Mouse (Mus musculus) midbrain, embryonic 16.5 days (tissue): Measurements from ENCODE around the gene Zswim1. TPM values are rescaled to one million over a fixed set of nuclear protein-coding genes. Genes with fewer than 3 reads are reported as not detected.

Experiments used
- ATAC-seq: fragments of 200-750 bp; cut with Nextera tagmentation; 2 replicates; pipeline ENCODE4 v1.8.0; 2017; ENCODE audit warnings: moderate TSS enrichment
- H3K27ac ChIP-seq: fragments of 300-500 bp; sonication (generic); 2 replicates; pipeline ENCODE4 v1.5.1; 2014; ENCODE audit warnings: mild to moderate bottlenecking, low read length, mixed read lengths
- H3K27me3 ChIP-seq: fragments of 300-500 bp; sonication (generic); 2 replicates; pipeline ENCODE4 v1.6.1; 2014; ENCODE audit warnings: low read depth, low read length, mixed read lengths; ENCODE audit not compliant: control insufficient read depth, insufficient read depth
- H3K36me3 ChIP-seq: fragments of 300-500 bp; sonication (generic); 2 replicates; pipeline ENCODE4 v1.6.1; 2014; ENCODE audit warnings: mild to moderate bottlenecking, low read length, moderate library complexity, mixed read lengths; ENCODE audit not compliant: control insufficient read depth, insufficient read depth
- H3K4me1 ChIP-seq: fragments of 300-500 bp; sonication (generic); 2 replicates; pipeline ENCODE4 v1.6.1; 2014; ENCODE audit warnings: mild to moderate bottlenecking, low read length, mixed read lengths; ENCODE audit not compliant: control insufficient read depth, insufficient read depth
- H3K4me2 ChIP-seq: fragments of 300-500 bp; sonication (generic); 2 replicates; pipeline ENCODE4 v1.6.1; 2014; ENCODE audit warnings: mild to moderate bottlenecking, low read length, mixed read lengths
- H3K4me3 ChIP-seq: fragments of 300-500 bp; sonication (generic); 2 replicates; pipeline ENCODE4 v1.5.1; 2014; ENCODE audit warnings: low read depth, mild to moderate bottlenecking, low read length, moderate library complexity, mixed read lengths
- H3K9ac ChIP-seq: fragments of 300-500 bp; sonication (generic); 2 replicates; pipeline ENCODE4 v1.6.1; 2014; ENCODE audit warnings: low read depth, low read length, mixed read lengths
- H3K9me3 ChIP-seq: fragments of 300-500 bp; sonication (generic); replicated peaks from 2 replicates; pipeline ENCODE4 v1.6.1; 2014; ENCODE audit warnings: mild to moderate bottlenecking, low read length, mixed read lengths; ENCODE audit not compliant: control insufficient read depth, poor library complexity, severe bottlenecking
- WGBS: fragments of 180-500 bp; shearing (Covaris S2); extraction: QIAGEN DNeasy Blood & Tissue Kit; methylation state at CpG from one replicate; pipeline ENCODE4 v1.1.7; 2014; 5-methylcytosine and 5-hydroxymethylcytosine counted together
- polyA plus RNA-seq: library from polyadenylated mRNA; unstranded; fragments of >200 nt; fragmentation: Nextera tagmentation; extraction: Ambion mirVana; gene quantifications from 2 replicates; pipeline ENCODE4 v1.2.1, GENCODE M21; 2015

Zswim1 gene
- polyA plus RNA-seq = 29.5 and 29.9 TPM in 2 replicates

- peak; percentile 99 for ATAC-seq
- Histone ChIP-seq H3K27me3 (no peaks in the 10 kb centered on the region), H3K27ac (peak within 1 kb of the TSS; percentile 95), H3K4me1 (peaks cover 14% of the 10 kb centered on the region), H3K4me3 (peak within 1 kb of the TSS; percentile 69), H3K4me2 (peak within 1 kb of the TSS; percentile 61), H3K9me3 (no peaks in the 10 kb centered on the region), H3K9ac (peak within 1 kb of the TSS; percentile 87), H3K36me3 (peaks cover 30% of the 10 kb centered on the region)
- 1% methylated on average over 32 of the region's 32 CpGs for WGBS
Measured at GRCm38 (mm10) chr2:164822636-164823165, at the start of gene Zswim1. TSS of gene Zswim1 (plus strand) at chr2:164822686.

DNA sequence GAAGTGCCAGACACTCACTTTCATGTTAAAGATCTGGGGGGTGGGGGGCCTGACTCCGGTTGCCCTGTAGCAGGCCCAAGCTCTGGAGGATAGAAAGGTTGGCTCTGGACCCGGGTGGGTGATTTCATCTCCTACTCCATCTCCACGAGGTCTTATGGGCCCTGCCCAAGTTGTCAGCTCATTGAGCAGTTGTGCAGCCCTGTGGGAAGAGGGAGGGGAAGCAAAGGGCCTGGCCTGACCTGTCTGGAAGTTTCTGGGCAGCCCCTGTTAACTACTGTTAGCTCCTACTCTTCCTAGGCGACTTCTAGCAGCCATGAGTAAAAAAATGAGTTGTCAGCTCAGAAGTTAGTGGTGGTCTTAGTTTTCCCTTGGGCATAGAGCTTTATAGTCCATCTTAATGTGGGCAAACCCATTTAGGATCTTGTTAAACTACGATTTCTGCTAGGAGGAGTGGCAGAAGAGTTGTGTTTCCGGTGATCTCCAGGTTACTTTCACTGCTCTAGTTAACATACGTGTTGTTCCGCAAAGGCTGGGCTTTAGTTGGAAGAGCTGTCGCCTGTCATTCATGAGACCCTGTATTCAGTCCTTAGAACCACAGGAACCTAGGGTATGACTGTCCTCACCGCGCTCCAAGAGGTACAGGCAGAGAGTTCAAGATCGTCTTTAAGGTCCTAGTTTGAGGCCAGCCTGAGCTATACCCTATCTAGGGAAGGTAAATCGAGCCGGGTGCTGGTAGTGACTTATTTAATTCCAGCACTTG, 49.1 kb upstream of the Zswim1 start:
- Histone ChIP-seq H3K4me1 (peaks cover 7% of the 10 kb centered on the region), H3K9ac (no peak overlapping the region), H3K9me3 (no peaks in the 10 kb centered on the region), H3K27me3 (no peaks in the 10 kb centered on the region), H3K4me3 (no peak overlapping the region), H3K36me3 (no peaks in the 10 kb centered on the region), H3K27ac (no peak overlapping the region), H3K4me2 (no peak overlapping the region)
- ATAC-seq = no peak
- 82% methylated on average over 14 of the region's 14 CpGs for WGBS

- H3K4me3 ChIP-seq = no peak overlapping the region
- no peak overlapping the region for H3K4me2 ChIP-seq
- no peak for ATAC-seq
- no peaks in the 10 kb centered on the region for H3K9me3 ChIP-seq
- no peaks in the 10 kb centered on the region for H3K27me3 ChIP-seq
- H3K27ac ChIP-seq = no peak overlapping the region
- H3K4me1 ChIP-seq = peaks cover 7% of the 10 kb centered on the region
- no peak overlapping the region for H3K9ac ChIP-seq
- 75% methylated on average over 5 of the region's 5 CpGs for WGBS
- no peaks in the 10 kb centered on the region for H3K36me3 ChIP-seq
Measured at GRCm38 (mm10) chr2:164773989-164774364, 48.5 kb upstream of the Zswim1 start.

DNA sequence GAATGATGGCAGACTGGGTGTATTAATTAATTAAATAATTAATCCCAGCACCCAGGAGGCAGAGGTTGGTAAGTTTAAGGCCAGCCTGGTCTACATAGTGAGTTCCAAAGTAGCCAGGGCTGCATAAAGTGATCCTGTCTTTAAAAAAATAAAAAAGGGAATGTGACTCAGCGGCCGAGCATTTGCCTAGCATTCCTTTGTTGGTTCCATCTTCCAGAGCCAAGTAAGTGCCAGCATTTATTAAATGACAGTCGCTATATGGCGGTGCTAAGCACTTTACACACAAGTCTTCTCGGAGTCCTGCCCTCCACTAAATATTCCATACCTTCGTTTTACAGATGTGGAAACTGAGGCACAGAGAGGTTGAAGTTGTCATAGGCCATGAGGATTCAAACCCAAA, 46.4 kb upstream of the Zswim1 start:
- Histone ChIP-seq H3K36me3 (no peaks in the 10 kb centered on the region), H3K4me2 (no peak overlapping the region), H3K4me3 (no peak overlapping the region), H3K27me3 (no peaks in the 10 kb centered on the region), H3K9me3 (no peaks in the 10 kb centered on the region), H3K4me1 (no peaks in the 10 kb centered on the region), H3K27ac (no peak overlapping the region), H3K9ac (no peak overlapping the region)
- WGBS = 85% methylated on average over 6 of the region's 6 CpGs
- no peak for ATAC-seq

GRCm38 (mm10) chr2:164776801-164777200, 45.7 kb upstream of the Zswim1 start:
- H3K4me3 ChIP-seq = no peak overlapping the region
- WGBS = 76% methylated on average over 17 of the region's 17 CpGs
- ATAC-seq = no peak

GRCm38 (mm10) chr2:164777246-164778014, 45.1 kb upstream of the Zswim1 start:
- no peak overlapping the region for H3K9ac ChIP-seq
- 82% methylated on average over 30 of the region's 30 CpGs for WGBS
- no peak for ATAC-seq

More at GRCm38 (mm10) chr2:164776801-164777200, 45.7 kb upstream of the Zswim1 start:
- Histone ChIP-seq H3K36me3 (no peaks in the 10 kb centered on the region), H3K27me3 (no peaks in the 10 kb centered on the region), H3K9me3 (no peaks in the 10 kb centered on the region), H3K4me2 (no peak overlapping the region), H3K27ac (no peak overlapping the region), H3K4me1 (no peaks in the 10 kb centered on the region), H3K9ac (no peak overlapping the region)

GRCm38 (mm10) chr2:164778015-164778287, 44.5 kb upstream of the Zswim1 start:
- Histone ChIP-seq H3K27ac (no peak overlapping the region), H3K4me1 (no peaks in the 10 kb centered on the region), H3K9ac (no peak overlapping the region), H3K4me2 (no peak overlapping the region), H3K4me3 (no peak overlapping the region), H3K36me3 (no peaks in the 10 kb centered on the region), H3K27me3 (no peaks in the 10 kb centered on the region), H3K9me3 (no peaks in the 10 kb centered on the region)
- WGBS = 92% methylated on average over 11 of the region's 11 CpGs
- no peak for ATAC-seq

More at GRCm38 (mm10) chr2:164777246-164778014, 45.1 kb upstream of the Zswim1 start:
- H3K4me3 ChIP-seq = no peak overlapping the region
- H3K9me3 ChIP-seq = no peaks in the 10 kb centered on the region
- H3K4me1 ChIP-seq = no peaks in the 10 kb centered on the region
- no peak overlapping the region for H3K27ac ChIP-seq
- no peaks in the 10 kb centered on the region for H3K36me3 ChIP-seq
- H3K4me2 ChIP-seq = no peak overlapping the region
- no peaks in the 10 kb centered on the region for H3K27me3 ChIP-seq

DNA sequence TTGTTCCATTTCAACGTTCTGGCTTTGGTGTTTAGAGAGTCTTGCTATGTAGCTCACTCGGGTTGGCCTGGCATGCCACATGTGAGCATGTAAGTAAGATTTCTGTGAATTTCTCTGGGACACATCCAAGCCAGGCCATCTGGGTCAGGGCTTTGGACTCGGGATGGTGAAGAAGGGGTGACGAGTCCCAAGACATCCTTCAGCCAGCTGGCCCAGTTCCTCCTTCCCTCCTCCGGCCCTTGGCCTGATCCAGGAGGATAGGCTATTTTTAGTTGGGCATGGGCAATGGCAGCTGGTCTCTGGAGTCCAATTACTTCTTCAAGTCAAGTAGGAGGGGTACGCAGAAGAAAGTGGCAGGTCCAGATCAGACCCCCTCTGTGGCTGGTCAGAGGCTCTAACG, 43.7 kb upstream of the Zswim1 start:
- no peaks in the 10 kb centered on the region for H3K9me3 ChIP-seq
- no peak for ATAC-seq
- H3K4me3 ChIP-seq = no peak overlapping the region
- no peaks in the 10 kb centered on the region for H3K27me3 ChIP-seq
- no peak overlapping the region for H3K4me2 ChIP-seq
- 87% methylated on average over 7 of the region's 7 CpGs for WGBS
- no peak overlapping the region for H3K27ac ChIP-seq
- H3K9ac ChIP-seq = no peak overlapping the region
- no peaks in the 10 kb centered on the region for H3K36me3 ChIP-seq
- H3K4me1 ChIP-seq = no peaks in the 10 kb centered on the region

GRCm38 (mm10) chr2:164779481-164780086, 42.9 kb upstream of the Zswim1 start, which contains the start of gene Tnnc2:
TSS of gene Tnnc2 (minus strand) at chr2:164779967.
- no peaks in the 10 kb centered on the region for H3K27me3 ChIP-seq
- H3K27ac ChIP-seq = no peak within 1 kb of the TSS
- no peak within 1 kb of the TSS for H3K9ac ChIP-seq
- no peak within 1 kb of the TSS for H3K4me2 ChIP-seq
- H3K9me3 ChIP-seq = no peaks in the 10 kb centered on the region
- ATAC-seq = no peak
- H3K4me3 ChIP-seq = no peak within 1 kb of the TSS
- H3K36me3 ChIP-seq = no peaks in the 10 kb centered on the region
- H3K4me1 ChIP-seq = no peaks in the 10 kb centered on the region
- WGBS = 72% methylated on average over 8 of the region's 8 CpGs
